Mouse (Mus musculus) lung, embryonic 16.5 days (tissue): ENCODE data around the gene Tmeff1. TPM values are rescaled to one million over a fixed set of nuclear protein-coding genes. Genes with fewer than 3 reads are reported as not detected.

Experiments
- ATAC-seq: fragments of 200-750 bp; cut with Nextera tagmentation; 2 replicates; pipeline ENCODE4 v1.8.0; 2017; ENCODE audit warnings: low read depth, mild to moderate bottlenecking, moderate library complexity
- H3K27ac ChIP-seq: fragments of 300-500 bp; sonication (generic); 2 replicates; pipeline ENCODE4 v1.5.1; 2014; ENCODE audit warnings: mild to moderate bottlenecking, control low read depth, low read length
- H3K27me3 ChIP-seq: fragments of 300-500 bp; sonication (generic); 2 replicates; pipeline ENCODE4 v1.6.1; 2014; ENCODE audit warnings: low read depth, low read length, mixed read lengths; ENCODE audit not compliant: control insufficient read depth, insufficient read depth
- H3K36me3 ChIP-seq: fragments of 300-500 bp; sonication (generic); 2 replicates; pipeline ENCODE4 v1.6.1; 2014; ENCODE audit warnings: low read length; ENCODE audit not compliant: control insufficient read depth, insufficient read depth
- H3K4me1 ChIP-seq: fragments of 300-500 bp; sonication (generic); replicated peaks from 2 replicates; pipeline ENCODE4 v1.6.1; 2014; ENCODE audit warnings: low read length, mixed read lengths; ENCODE audit not compliant: control insufficient read depth, insufficient read depth
- H3K4me2 ChIP-seq: fragments of 300-500 bp; sonication (generic); 2 replicates; pipeline ENCODE4 v1.6.1; 2014; ENCODE audit warnings: low read depth, low read length, control low read depth
- H3K4me3 ChIP-seq: fragments of 300-500 bp; sonication (generic); 2 replicates; pipeline ENCODE4 v1.5.1; 2014; ENCODE audit warnings: mild to moderate bottlenecking, low read length, control low read depth
- H3K9ac ChIP-seq: fragments of 300-500 bp; sonication (generic); 2 replicates; pipeline ENCODE4 v1.6.1; 2014; ENCODE audit warnings: low read length, control low read depth
- H3K9me3 ChIP-seq: fragments of 300-500 bp; sonication (generic); 2 replicates; pipeline ENCODE4 v1.6.1; 2016; ENCODE audit warnings: low read length; ENCODE audit not compliant: control insufficient read depth
- WGBS: fragments of 180-500 bp; shearing (Covaris S2); extraction: QIAGEN DNeasy Blood & Tissue Kit; methylation state at CpG from one replicate; pipeline ENCODE4 v1.1.7; 2014; 5-methylcytosine and 5-hydroxymethylcytosine counted together
- polyA plus RNA-seq: library from polyadenylated mRNA; unstranded; fragments of >200 nt; fragmentation: Nextera tagmentation; extraction: Ambion mirVana; gene quantifications from 2 replicates; pipeline ENCODE4 v1.2.1, GENCODE M21; 2015

The Tmeff1 gene
- polyA plus RNA-seq, 1 experiment from 2014 or later = 11.5 TPM

- Histone ChIP-seq H3K9me3 (no peaks in the 10 kb centered on the region), H3K4me2 (no peak overlapping the region), H3K36me3 (peaks cover 11% of the 10 kb centered on the region), H3K4me3 (no peak overlapping the region), H3K9ac (no peak overlapping the region), H3K4me1 (no peaks in the 10 kb centered on the region), H3K27ac (no peak overlapping the region), H3K27me3 (no peaks in the 10 kb centered on the region)
- no peak for ATAC-seq
- WGBS = 88% methylated on average over 10 of the region's 10 CpGs
Measured at GRCm38 (mm10) chr4:48650617-48651360, 65.8 kb downstream of the Tmeff1 start.

- peaks cover 3% of the 10 kb centered on the region; the same call in 1 of the 2 replicates for H3K36me3 ChIP-seq
- 92% methylated on average over 4 of the region's 4 CpGs for WGBS
Measured at GRCm38 (mm10) chr4:48654118-48654517, 69.1 kb downstream of the Tmeff1 start.

GRCm38 (mm10) chr4:48656530-48656929 lies 71.6 kb downstream of the Tmeff1 start:
- no peaks in the 10 kb centered on the region for H3K27me3 ChIP-seq
- peaks cover 11% of the 10 kb centered on the region; the same call in 1 of the 2 replicates for H3K36me3 ChIP-seq
- no peak overlapping the region for H3K27ac ChIP-seq
- WGBS = 96% methylated on average over 8 of the region's 8 CpGs
- H3K4me1 ChIP-seq = no peaks in the 10 kb centered on the region
- no peaks in the 10 kb centered on the region for H3K9me3 ChIP-seq
- ATAC-seq = no peak
- no peak overlapping the region for H3K4me2 ChIP-seq
- no peak overlapping the region for H3K4me3 ChIP-seq
- no peak overlapping the region for H3K9ac ChIP-seq

More at GRCm38 (mm10) chr4:48654118-48654517, 69.1 kb downstream of the Tmeff1 start:
- Histone ChIP-seq H3K9me3 (no peaks in the 10 kb centered on the region), H3K4me2 (no peak overlapping the region), H3K27me3 (no peaks in the 10 kb centered on the region), H3K4me1 (no peaks in the 10 kb centered on the region), H3K9ac (no peak overlapping the region), H3K27ac (no peak overlapping the region), H3K4me3 (no peak overlapping the region)
- ATAC-seq = no peak

- H3K9me3 ChIP-seq = no peaks in the 10 kb centered on the region
- 0 out of 2 replicates have a peak overlapping the region, but pooled peaks have one; percentile 8 for H3K27ac ChIP-seq
- H3K9ac ChIP-seq = no peak overlapping the region
- ATAC-seq = no peak
- H3K36me3 ChIP-seq = peaks cover 15% of the 10 kb centered on the region; the same call in 1 of the 2 replicates
- no peak overlapping the region for H3K4me3 ChIP-seq
- H3K4me2 ChIP-seq = no peak overlapping the region
- H3K4me1 ChIP-seq = no peaks in the 10 kb centered on the region
- no peaks in the 10 kb centered on the region for H3K27me3 ChIP-seq
- WGBS = 83% methylated on average over 4 of the region's 4 CpGs
Measured at GRCm38 (mm10) chr4:48660144-48660543, 75.2 kb downstream of the Tmeff1 start.

- no peaks in the 10 kb centered on the region for H3K27me3 ChIP-seq
- peak overlapping the region; percentile 8; the same call in 1 of the 2 replicates for H3K27ac ChIP-seq
- H3K4me3 ChIP-seq = no peak overlapping the region
- peak; percentile 70 for ATAC-seq
- H3K4me2 ChIP-seq = no peak overlapping the region
- H3K9me3 ChIP-seq = no peaks in the 10 kb centered on the region
- no peaks in the 10 kb centered on the region for H3K4me1 ChIP-seq
- no peak overlapping the region for H3K9ac ChIP-seq
- H3K36me3 ChIP-seq = peaks cover 15% of the 10 kb centered on the region; the same call in 1 of the 2 replicates
- 79% methylated on average over 7 of the region's 7 CpGs for WGBS
Measured at GRCm38 (mm10) chr4:48660619-48661575, 75.9 kb downstream of the Tmeff1 start.

- H3K9me3 ChIP-seq = no peaks in the 10 kb centered on the region
- no peak within 1 kb of the TSS for H3K4me2 ChIP-seq
- peak; percentile 46; the same call in 1 of the 2 replicates for ATAC-seq
- H3K27me3 ChIP-seq = no peaks in the 10 kb centered on the region
- H3K4me1 ChIP-seq = no peaks in the 10 kb centered on the region
- H3K36me3 ChIP-seq = peaks cover 15% of the 10 kb centered on the region; the same call in 1 of the 2 replicates
- WGBS = 80% methylated on average over 10 of the region's 10 CpGs
- no peak within 1 kb of the TSS for H3K9ac ChIP-seq
- H3K27ac ChIP-seq = no peak within 1 kb of the TSS
- H3K4me3 ChIP-seq = no peak within 1 kb of the TSS
Measured at GRCm38 (mm10) chr4:48663271-48663670, 78.3 kb downstream of the Tmeff1 start, which contains the start of gene Cavin4. Gene Cavin4, plus strand, starts transcription at chr4:48663514.

GRCm38 (mm10) chr4:48664021-48664420 lies 79.0 kb downstream of the Tmeff1 start:
- Histone ChIP-seq H3K27me3 (no peaks in the 10 kb centered on the region), H3K9ac (no peak overlapping the region), H3K27ac (no peak overlapping the region), H3K9me3 (no peaks in the 10 kb centered on the region), H3K4me3 (no peak overlapping the region), H3K4me1 (no peaks in the 10 kb centered on the region), H3K36me3 (peaks cover 15% of the 10 kb centered on the region; the same call in 1 of the 2 replicates), H3K4me2 (no peak overlapping the region)
- ATAC-seq = no peak
- WGBS = 87% methylated on average over 6 of the region's 6 CpGs

- no peak overlapping the region for H3K9ac ChIP-seq
- H3K27me3 ChIP-seq = no peaks in the 10 kb centered on the region
- no peak overlapping the region for H3K4me3 ChIP-seq
- ATAC-seq = no peak
- H3K36me3 ChIP-seq = peaks cover 7% of the 10 kb centered on the region; the same call in 1 of the 2 replicates
- no peaks in the 10 kb centered on the region for H3K4me1 ChIP-seq
- no peak overlapping the region for H3K4me2 ChIP-seq
- WGBS = 77% methylated on average over 6 of the region's 6 CpGs
- no peaks in the 10 kb centered on the region for H3K9me3 ChIP-seq
- no peak overlapping the region for H3K27ac ChIP-seq
Measured at GRCm38 (mm10) chr4:48667279-48667678, 82.3 kb downstream of the Tmeff1 start.

GRCm38 (mm10) chr4:48672915-48673314 lies 87.9 kb downstream of the Tmeff1 start:
- no peak overlapping the region for H3K4me2 ChIP-seq
- peaks cover 3% of the 10 kb centered on the region; the same call in 1 of the 2 replicates for H3K36me3 ChIP-seq
- H3K9ac ChIP-seq = no peak overlapping the region
- WGBS = 51% methylated on average over 5 of the region's 5 CpGs
- no peak overlapping the region for H3K4me3 ChIP-seq
- no peak overlapping the region; the same call in 1 of the 2 replicates for H3K27ac ChIP-seq
- H3K27me3 ChIP-seq = no peaks in the 10 kb centered on the region
- H3K9me3 ChIP-seq = no peaks in the 10 kb centered on the region
- ATAC-seq = peak; percentile 39; the same call in 1 of the 2 replicates
- H3K4me1 ChIP-seq = peaks cover 9% of the 10 kb centered on the region
